Mouse (Mus musculus): Measurements from ENCODE around the gene Dhh. TPM values are rescaled to one million over a fixed set of nuclear protein-coding genes. Genes with fewer than 3 reads are reported as not detected.

The Dhh gene
- total RNA-seq, 2 experiments from 2014 or later: not detected

- ATAC-seq (replicated peaks; ENCODE audit: low FRiP score, poor library complexity, severe bottlenecking): no peak
Measured at GRCm38 (mm10) chr15:98883661-98884060, 14.7 kb downstream of the Dhh start.

GRCm38 (mm10) chr15:98881656-98882008 lies 16.7 kb downstream of the Dhh start:
- 0 out of 2 replicates have a peak, but pooled peaks have one; percentile 2 for ATAC-seq (replicated peaks; ENCODE audit: low FRiP score, poor library complexity, severe bottlenecking)

GRCm38 (mm10) chr15:98880978-98881655 lies 17.2 kb downstream of the Dhh start:
- peak; percentile 92 for ATAC-seq (replicated peaks; ENCODE audit: low FRiP score, poor library complexity, severe bottlenecking)

- ATAC-seq (replicated peaks; ENCODE audit: low FRiP score, poor library complexity, severe bottlenecking): peak; percentile 55; the same call in 1 of the 2 replicates
Measured at GRCm38 (mm10) chr15:98877331-98877730, 21.0 kb downstream of the Dhh start.

GRCm38 (mm10) chr15:98871916-98872888 lies 26.1 kb downstream of the Dhh start:
- peak; percentile 83 for ATAC-seq (replicated peaks; ENCODE audit: low FRiP score, poor library complexity, severe bottlenecking)

- ATAC-seq (replicated peaks; ENCODE audit: low FRiP score, poor library complexity, severe bottlenecking): peak; percentile 39; the same call in 1 of the 2 replicates
Measured at GRCm38 (mm10) chr15:98871070-98871915, 27.0 kb downstream of the Dhh start, which contains the start of gene Kmt2d. Kmt2d (minus strand) TSS chr15:98871204.

GRCm38 (mm10) chr15:98870179-98871069 lies 27.9 kb downstream of the Dhh start:
- ATAC-seq (replicated peaks; ENCODE audit: low FRiP score, poor library complexity, severe bottlenecking): 0 out of 2 replicates have a peak, but pooled peaks have one; percentile 22

GRCm38 (mm10) chr15:98869342-98870178 lies 28.8 kb downstream of the Dhh start:
- ATAC-seq (replicated peaks; ENCODE audit: low FRiP score, poor library complexity, severe bottlenecking): 0 out of 2 replicates have a peak, but pooled peaks have one; percentile 40

GRCm38 (mm10) chr15:98868346-98869063 lies 29.8 kb downstream of the Dhh start:
- ATAC-seq (replicated peaks; ENCODE audit: low FRiP score, poor library complexity, severe bottlenecking): no peak

- no peak for ATAC-seq (replicated peaks; ENCODE audit: low FRiP score, poor library complexity, severe bottlenecking)
Measured at GRCm38 (mm10) chr15:98867321-98867720, 31.0 kb downstream of the Dhh start.

- no peak for ATAC-seq (replicated peaks; ENCODE audit: low FRiP score, poor library complexity, severe bottlenecking)
Measured at GRCm38 (mm10) chr15:98866501-98866900, 31.8 kb downstream of the Dhh start.

GRCm38 (mm10) chr15:98865771-98866170 lies 32.6 kb downstream of the Dhh start:
- no peak for ATAC-seq (replicated peaks; ENCODE audit: low FRiP score, poor library complexity, severe bottlenecking)

- no peak for ATAC-seq (replicated peaks; ENCODE audit: low FRiP score, poor library complexity, severe bottlenecking)
Measured at GRCm38 (mm10) chr15:98864951-98865350, 33.4 kb downstream of the Dhh start.

GRCm38 (mm10) chr15:98863451-98863958 lies 34.8 kb downstream of the Dhh start:
- ATAC-seq (replicated peaks; ENCODE audit: low FRiP score, poor library complexity, severe bottlenecking): no peak

GRCm38 (mm10) chr15:98861701-98862410 lies 36.5 kb downstream of the Dhh start:
- ATAC-seq (replicated peaks; ENCODE audit: low FRiP score, poor library complexity, severe bottlenecking): no peak

- no peak for ATAC-seq (replicated peaks; ENCODE audit: low FRiP score, poor library complexity, severe bottlenecking)
Measured at GRCm38 (mm10) chr15:98860921-98861320, 37.4 kb downstream of the Dhh start.

Data from erythroid progenitor cell, adult 5-6 weeks (primary cell).